Mouse (Mus musculus): ENCODE results near the gene Rfesd.

The Rfesd gene

DNA sequence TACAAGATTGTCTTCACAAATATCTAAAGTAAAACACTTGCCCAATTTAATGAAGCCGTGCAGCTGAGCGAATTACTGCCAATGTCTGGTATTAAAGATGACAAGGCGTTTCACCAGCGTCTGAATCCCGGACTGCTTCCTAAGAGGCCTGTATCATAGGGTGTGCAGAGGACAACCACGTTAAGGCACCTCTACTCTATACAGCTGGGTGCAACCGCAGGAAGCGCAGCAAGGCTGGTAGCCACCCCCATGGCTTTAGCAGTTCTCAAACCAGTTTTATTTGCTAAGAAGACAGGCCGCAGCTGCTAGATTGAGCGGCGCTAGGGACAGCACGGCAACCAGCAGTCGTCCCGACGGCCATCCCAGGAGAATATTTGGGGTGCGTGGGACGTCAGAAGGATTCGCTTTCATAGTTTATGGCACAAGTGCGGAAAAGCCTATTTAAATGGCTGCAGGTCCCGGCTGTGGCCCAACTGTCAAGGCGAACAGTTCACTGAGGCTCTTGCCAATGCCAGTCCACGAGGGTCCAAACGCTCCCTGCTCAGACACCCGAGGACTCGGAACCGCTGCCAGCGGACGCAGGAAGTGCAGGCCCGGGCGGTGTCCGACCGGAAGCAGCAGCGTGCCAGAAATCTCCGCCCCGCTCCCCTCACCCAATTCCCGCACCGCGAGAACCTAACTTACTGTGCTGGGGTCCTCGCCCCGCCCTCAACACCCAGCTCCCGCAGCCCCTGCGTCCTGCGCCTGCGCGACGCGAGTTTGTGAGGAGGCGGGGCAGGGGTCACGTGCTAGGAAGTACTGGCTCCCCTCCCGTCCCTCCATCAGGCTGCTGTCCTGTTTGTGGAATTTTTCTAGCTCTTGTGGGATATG is at the start of gene Rfesd:
Rfesd (minus strand) TSS at position 746 of the 870 bp plus-strand sequence.
- DNase-seq (ENCODE audit: low spot score), result peak; percentile 98

DNA sequence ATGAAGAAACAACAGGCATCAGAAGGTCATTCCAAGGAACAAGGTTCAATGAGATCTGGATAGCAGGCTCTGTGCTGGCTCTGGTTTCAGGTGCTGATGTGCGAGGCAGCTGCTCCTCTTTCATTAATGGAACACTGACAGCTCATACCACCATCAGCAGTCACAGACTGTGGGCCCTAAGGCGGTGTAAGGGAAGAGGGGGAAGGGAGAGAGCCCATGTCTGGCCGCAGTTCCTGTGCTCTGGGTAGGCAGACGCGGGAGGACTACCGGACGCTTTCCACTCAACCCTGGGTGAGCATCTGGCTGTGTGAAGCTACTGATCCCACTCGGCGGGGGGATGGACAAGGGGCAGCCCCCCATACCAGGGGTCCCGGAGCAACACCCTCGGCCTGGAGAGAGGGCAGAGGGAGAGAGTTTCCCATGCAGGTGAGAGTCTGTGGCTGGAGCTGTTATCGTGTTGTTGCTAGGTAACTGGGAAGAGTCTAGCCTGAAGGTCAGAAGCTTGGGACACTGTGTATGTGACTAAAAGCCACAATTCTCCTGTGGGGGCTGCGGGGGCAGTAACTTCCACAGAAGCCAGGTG is 45.9 kb upstream of the Rfesd start:
- no peak for DNase-seq (ENCODE audit: low spot score)

DNA sequence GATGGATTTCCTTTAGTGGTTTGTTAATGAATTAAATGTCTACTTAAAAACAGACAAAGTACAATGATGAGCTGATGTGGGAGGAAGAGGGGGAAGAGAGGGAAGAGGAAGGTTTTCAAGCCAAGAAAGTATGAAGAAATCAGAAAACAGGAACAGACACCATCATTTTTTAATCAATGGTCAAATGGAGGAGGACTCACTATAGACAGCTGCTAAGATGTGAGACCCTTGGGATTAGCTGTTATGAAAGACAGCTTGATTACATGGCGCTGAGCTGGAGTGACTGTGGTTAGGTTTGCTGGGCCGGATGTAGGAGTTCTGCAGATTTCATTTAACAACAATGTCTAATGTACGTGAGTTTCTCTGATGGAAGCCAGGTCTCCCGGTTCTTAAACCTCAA is 45.0 kb upstream of the Rfesd start:
- DNase-seq (ENCODE audit: low spot score), result no peak

DNA sequence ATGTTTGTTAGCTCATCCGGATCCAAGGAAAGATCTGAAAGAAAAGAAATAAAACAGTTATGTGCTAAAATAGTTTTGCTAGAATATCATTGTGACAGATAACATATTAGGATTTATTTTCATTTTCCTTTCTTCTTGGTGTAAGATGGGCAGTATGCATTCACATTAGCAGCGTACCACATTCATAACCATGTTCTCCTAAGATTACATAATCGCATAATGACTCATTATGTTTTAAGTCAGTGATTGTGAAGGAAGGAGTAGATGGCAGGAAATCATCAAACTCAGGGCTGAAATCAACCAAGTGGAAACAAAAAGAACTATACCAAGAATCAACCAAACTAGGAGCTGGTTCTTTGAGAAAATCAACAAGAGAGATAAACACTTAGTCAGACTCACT is 44.0 kb upstream of the Rfesd start:
- no peak for DNase-seq (ENCODE audit: low spot score)

DNA sequence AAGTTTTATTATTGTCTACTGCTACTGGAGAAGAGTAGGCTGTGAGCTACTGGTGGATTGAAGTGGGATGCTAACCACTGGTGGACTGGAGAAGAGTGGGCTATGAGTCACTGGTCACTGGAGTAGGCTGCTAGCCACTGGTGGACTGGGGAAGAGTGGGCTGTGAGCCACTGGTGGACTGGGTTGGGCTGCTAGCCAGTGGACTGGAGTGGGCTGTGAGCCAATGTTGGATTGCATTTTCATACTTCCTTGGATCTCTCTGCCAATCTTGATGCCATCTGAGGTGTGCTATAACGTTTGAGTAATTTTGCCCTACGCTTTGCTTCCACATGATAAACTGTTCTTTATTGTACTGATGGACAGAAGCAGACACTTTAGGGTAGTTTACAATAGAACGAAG is 43.6 kb upstream of the Rfesd start:
- no peak for DNase-seq (ENCODE audit: low spot score)

DNA sequence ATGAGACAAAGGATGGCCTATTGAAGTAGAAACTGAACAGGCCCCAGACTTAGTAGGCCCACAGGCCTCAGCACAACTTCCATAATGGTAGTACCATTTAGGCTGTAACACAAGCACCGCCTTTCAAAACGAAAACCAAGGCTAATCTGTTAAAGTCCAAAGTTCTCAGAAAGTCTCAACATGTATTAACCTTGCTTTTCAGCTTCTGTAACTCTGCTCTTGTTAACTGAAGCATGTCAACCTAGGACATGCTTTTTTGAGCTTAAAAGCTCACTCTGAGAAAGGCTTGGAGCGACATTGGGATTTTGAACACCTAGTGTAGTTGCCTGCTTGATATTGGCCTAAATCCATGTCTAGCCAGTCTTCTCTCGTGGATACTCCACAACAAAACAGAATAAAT is 41.1 kb upstream of the Rfesd start:
- DNase-seq (ENCODE audit: low spot score), result no peak

DNA sequence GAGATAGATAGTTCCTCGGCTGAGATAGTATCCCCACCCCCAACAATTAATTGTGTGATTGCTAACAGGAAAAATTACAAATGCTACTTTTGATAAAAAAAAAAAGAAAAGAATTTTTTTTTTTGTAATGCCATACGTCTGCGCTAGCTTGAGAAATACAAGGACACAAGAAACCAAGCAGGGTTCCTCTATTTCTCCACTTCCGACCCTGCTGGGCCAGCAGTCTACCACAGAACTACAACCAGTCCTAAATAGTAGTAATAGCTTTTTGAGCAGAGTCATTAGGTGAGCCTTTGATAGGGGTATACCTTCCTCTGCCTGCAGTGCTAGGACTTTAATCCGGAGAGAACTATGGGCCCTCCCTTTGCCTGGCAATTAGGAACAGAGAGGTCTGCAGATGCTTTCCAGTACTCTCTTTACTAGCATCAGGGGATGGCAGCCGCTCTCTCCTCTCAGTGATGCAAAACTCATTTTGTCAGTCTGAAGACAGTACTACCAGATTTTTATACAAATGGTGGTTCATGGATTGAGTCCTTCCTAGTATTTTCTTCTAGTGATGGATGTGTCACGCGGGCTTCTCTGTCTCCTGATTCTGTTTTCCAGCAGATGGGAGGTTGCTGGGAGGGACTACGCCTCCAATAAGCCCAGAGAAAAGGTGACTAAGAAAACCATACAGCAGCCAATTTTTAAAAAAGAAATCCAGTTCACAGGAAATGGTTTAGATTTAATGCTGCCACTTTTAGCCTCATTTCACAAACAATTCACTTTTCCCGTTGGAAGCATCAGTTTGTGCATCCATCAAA is 38.9 kb upstream of the Rfesd start:
- no peak for DNase-seq (ENCODE audit: low spot score)

DNA sequence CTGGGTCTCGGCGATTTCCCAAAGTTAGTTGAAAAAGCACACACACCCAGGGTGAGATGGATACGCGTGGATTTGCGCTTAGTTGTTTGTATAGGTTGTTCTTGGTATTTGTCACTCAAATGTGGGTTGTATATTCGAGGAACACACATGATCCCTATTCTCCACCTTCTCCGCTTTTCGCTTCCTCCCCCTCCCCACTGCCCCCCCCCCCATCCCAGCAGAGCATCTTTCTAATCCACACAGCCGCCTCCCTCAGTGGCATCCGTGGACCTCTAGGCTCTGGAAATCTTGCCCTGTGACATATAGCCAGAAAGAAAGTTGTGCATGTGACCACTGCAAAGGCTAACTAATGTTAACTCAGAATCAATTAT is 38.4 kb upstream of the Rfesd start, which contains the start of gene Gpr150:
Gpr150 (minus strand) TSS at position 101 of the 371 bp plus-strand sequence.
- no peak for DNase-seq (ENCODE audit: low spot score)

DNA sequence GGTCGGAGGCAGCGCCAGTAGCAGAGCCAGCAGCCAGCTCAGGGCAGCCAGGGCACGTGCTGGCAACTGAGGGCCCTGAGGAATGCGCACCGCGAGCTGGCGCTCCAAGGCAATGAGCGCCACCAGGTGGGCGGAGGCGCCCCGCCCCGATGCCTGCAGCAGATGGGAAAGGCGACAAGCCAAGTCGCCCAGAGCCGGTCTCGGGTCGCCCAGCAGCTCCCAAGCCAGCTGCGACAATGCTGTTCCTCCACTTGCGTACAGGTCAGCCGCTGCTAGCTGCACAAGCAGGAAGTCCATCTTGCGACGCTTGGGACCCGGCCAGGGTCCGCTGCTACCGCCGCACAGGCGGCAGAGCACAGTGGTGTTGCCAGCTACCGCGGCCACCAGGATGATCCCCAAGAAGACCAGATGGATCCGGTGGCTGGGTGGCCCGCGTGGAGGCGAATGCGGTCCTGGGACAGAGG is 37.8 kb upstream of the Rfesd start:
- peak; percentile 47 for DNase-seq (ENCODE audit: low spot score)

DNA sequence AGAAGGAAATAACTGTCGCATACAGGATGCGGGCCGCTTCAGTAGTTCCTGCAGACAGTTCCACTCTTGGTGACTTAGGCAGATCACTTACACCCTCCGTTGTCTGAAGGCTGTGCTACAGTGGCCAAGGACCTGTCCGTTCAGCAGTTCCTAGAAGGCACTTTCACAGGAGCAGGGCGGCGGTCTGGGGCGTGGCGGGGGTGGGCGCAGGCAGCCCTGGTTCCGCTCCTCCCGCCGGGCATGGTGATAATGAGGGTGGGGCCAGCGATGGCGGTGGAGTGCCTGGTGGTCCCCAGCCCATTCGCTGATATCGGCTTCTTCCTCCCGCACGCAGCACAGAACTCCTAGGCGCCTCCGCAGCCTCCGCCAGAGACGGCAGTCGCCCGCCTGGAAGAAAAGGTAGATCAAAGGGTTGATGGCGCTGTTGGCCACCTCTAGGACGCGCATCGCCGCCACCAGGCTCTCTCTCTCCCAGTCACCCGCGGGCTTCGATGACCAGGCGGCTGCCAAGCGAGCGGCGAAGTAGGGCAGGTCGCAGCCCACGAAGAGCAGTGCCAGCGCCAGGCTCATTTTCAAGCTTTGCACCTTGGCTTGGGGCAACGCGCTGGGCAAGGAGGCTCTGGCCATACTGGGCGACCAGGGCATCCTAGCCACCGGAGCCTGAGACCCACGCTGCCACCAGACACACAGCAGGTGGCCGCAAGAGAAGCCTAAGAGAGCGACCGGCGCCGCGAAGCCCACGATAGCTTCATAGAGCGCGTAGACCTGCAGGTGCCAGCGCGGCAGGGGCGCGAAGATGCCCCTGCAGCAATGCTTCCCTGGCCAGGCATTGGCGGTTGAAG is 37.1 kb upstream of the Rfesd start:
- DNase-seq (ENCODE audit: low spot score), result no peak

DNA sequence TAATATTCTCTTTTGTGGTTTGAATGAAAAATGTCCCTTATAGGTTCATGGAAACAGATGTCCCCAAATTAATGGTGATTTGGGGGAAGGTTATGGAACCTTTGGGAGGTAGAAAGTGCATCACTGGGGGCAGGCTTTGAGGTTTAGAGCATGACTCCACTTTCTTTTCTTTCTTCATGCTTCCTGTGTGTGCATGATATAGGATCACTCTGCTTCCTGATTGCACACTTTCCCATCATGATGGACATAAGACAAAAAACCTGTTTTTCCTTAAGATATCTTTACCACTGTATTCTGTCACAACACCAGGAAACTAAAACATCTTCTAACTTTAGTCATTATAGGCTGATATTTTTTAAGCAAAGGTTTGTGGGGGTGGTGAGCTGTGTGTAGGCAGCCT is 26.5 kb upstream of the Rfesd start:
- DNase-seq (ENCODE audit: low spot score), result no peak

DNA sequence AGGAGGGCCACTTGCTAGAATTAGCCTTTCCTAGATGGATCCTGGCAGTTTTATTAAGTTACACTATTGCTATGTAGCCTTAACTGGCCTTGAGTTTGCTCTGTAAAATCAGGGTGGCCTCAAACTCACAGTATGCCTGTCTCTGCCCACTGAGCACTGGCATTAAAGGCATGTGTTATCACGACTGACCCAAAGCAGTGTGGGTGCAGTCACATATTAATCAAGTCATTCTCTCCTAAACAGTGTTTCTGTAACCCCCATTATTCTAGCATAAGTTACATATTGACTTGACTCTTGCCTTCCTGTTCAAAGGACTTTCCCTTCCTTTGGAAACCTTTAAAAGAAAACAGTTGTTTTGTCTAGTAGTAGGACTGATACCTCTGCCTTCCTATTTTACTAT is 23.9 kb upstream of the Rfesd start:
- no peak for DNase-seq (ENCODE audit: low spot score)

DNA sequence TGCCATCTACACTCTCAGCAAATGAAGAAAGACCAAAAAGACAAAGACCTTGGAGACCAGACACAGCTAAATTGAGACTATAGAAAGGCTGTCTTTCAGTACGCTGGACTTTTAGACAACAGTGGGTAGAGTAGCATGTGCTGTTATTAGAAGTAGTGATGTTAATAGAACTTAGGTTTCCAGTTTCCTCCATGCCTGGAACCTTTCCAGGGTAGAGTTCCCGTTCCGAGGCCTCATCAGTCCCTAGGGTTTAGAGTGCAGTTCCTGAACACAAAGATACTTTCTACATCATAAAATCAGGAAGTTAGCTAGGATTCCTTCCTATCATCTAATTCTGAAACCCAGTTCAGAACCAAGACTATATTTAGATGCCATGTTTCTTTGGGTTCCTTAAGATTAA is 6.1 kb upstream of the Rfesd start:
- no peak for DNase-seq (ENCODE audit: low spot score)

DNA sequence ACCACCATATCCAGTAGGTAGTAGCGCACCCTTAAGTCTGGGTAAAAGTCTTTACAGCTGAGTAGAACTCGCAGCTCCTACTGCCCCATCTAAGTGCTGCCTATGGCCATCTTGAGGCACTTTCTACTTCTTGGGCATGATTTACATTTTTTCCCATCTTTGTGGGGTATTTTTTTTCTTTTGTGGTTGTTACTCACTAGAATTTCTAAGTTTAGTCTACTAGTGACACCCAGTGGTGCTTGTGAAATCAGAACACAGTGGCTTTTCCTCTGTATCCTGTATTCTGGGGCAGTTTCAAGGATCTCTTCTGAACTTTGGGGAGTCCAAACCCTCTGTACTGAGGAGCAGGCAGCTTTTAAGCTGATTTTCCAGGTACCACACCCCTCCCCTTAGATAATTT is 3.3 kb upstream of the Rfesd start:
- DNase-seq (ENCODE audit: low spot score), result no peak

DNA sequence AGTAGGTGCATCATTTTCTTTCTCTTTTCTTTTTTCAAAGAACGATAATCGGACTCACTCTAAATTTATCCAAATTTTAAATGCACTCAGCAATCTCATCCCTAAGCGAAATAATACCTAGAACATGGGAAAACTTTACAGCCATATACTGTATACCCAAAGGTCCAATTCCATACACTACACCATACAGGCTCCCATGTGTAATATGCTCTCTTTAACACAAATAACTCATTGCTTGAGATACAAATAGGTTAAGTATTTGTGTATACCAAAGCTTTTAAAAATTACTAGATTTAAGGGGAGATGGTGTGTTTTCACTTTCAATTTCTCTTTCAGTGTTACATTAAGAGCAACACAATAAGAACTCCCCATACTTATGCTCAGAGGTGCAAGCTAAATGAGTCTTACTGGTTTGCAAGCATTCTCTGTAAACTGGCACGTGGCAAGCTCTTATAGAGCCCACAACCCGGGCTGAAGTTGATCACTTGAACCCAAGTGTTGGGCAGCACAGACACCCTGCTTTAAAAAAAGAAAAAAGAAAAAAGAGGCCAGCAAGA is 403 bp upstream of the Rfesd start:
- no peak for DNase-seq (ENCODE audit: low spot score)

DNA sequence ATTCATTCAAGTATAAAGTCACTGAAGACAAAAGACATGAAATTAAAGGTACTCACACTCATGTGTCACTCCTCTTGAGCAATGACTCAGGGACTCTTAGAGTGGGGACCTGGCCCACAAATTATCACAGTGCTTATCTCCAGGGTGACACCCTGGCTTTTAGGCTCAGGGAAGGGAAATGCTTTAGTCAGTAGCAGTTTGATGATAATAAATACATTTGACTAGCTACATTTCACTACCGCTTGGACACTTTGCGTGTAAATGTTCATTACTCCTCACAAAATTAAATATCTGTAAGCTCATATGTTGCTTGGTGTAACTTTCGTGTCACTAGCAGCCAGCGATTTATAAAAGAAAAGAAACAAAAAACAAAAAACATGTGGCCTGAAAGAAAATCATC is 1.1 kb downstream of the Rfesd start:
- DNase-seq (ENCODE audit: low spot score), result no peak

DNA sequence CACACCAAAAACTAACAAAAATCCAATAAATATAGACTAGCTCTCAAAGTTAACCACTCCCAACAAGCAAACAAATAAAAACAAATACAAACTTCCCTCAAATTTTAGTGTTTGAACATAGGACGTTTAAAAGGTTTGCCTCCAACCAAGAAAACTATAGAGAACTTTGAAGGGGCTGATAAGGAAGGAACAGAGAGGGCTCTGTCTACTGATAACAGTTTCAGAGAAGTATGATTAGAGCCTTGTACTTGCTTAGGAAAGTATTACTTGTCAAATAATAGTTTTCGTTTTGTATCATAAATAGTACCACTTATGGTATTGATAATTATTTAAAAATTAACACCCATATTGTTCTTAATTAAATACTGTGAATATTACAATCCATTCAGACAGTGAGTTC is 4.0 kb downstream of the Rfesd start:
- no peak for DNase-seq (ENCODE audit: low spot score)

DNA sequence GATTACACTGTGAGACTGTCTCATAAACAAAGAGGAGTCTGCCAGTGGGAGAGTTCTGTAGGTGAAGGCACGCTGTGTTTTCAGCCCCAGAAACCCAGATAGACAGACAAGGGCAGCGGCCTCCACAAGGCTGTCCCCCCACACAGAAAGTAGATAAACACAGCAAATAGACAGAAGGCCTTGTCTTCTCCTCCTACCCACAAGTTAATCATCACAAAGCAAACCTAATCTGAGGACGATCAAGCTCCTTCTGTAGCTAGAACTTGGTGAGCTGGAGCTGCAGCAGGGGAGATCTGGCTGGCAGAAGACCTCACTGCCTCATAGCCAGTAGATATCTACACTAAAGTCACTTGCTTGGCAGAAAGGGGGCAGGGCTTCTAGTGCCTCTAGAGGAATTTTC is 15.2 kb downstream of the Rfesd start:
- no peak for DNase-seq (ENCODE audit: low spot score)

DNA sequence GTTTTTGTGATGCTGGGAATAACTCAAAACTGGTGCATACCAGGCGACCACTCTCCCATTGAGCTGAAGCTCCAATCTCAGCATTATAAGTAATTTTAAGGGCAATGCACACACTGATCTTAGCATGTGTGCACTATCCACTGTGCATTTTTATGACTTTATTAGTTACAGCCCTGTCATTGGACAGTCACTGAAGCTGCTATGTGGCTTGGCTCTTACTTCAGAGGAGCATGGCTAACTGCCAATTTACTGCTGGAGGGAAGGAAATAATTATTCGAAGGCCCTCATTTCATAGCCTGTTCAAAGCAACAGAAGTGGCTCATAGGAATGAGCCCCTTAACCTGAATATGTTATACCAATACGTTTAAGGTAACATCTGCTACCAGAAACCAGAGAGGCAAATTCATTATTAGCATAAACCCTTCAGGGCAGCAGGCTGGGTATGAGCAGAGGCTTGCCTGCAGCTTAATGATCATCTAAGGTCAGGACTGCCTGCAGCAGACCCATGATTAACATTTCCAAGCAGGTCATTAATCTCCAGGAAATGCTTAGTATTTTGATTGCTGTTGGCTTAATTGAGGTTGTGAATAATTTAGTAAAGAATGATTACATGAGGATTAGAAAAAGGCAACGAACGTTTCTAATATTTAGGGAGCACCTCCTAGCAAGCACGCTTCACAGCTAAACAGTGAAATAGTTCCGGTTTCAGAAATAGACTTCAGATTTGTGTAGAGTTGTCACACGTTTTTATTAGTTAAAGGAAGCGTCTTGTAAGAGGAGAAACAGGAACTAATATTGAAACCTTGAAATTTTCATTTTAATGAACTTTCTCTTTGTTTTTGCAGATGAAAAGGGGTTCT is 26.1 kb downstream of the Rfesd start:
- peak; percentile 16 for DNase-seq (ENCODE audit: low spot score)

DNA sequence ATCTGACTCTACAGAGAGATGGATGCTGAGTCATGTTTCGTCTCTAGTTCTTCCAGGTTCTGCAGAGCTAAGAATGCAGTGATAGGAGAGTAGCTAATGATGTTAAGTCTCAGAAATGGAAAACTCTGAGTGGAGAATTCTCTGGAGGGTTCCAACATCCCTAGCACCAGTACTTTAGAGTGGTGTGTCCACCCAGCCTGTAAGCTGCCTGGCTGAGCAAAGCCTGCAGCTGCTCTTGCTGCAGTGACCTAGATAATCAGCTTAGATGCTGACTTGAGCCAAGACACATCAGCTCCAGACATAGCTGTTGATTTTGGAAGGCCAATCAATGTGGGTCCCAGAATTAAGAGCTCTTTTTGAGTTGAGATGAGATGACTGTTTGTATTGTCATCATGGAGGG is 30.4 kb downstream of the Rfesd start:
- no peak for DNase-seq (ENCODE audit: low spot score)

DNA sequence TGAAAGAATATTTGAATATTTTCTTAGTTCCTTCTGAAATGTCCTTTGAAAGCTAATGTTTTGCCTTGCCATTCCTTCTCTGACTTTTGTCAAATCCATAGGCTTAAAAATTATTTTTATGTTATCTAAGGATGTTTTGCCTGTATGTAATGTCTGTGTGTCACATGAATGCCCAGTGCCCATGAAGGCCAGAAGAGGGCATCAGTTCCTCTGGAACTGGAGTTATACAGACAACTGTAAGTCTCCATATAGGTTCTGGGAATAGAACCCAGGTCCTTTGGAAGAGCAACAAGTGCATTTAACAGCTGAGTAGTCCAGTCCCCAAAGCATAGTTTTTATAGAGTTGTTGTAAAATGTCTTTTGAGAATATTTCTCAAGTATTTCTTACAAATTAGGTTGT is 36.6 kb downstream of the Rfesd start:
- no peak for DNase-seq (ENCODE audit: low spot score)

Data from urinary bladder, postnatal 14 days (tissue).